Comparison of ENCODE assay signal across 7 mouse cellular contexts in the genomic region with DNA sequence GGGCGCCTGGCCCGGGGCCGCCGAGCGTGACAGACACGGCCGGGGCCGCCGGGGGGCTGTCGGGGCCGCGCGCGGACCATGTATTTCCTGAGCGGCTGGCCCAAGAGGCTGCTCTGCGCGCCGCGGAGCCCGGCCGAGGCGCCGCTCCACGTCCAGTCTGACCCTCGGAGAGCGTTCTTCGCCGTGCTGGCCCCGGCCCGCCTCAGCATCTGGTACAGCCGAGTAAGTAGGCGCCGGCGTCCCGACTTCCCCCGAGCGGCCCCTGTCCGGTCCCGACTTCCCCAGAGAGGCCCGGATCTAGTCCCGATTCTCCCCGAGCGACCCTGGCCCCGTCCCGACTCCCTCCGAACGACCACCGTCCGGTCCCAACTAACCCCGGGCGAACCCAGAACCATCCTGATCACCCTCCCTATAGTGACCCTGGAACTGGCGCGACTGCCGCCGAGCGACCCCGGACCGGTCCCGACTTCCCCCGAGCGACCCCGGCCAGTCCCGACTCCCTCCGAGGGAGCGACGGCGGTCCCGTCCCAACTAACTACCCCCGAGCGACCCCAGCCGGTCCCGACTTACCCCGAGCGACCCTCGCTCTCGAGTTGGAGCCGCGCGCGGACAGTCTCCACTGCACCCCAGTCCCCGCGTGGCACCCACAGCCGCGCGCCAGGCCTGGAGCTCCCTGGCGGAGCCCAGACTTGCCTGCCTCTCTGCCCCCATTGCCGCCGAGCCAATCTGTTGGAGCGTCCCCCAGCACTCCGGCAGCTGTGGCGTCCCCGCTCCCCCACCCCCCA. TPM values are rescaled to one million over a fixed set of nuclear protein-coding genes. Genes with fewer than 3 reads are reported as not detected.
DNase-seq lines count a peak whose midpoint lies in the region; ATAC-seq and TF ChIP-seq lines count a peak whose summit lies in the region.

No protein-coding gene starts in this region.

- peak overlapping the region; percentile 92 to 95 for H3K4me3 ChIP-seq in ES-E14 (ENCODE audit: insufficient read depth in 1 of 2, low read depth in 1 of 2, low read length in 2 of 2, poor library complexity in 1 of 2, severe bottlenecking in 1 of 2)

- no peaks in the 10 kb centered on the region for H3K4me1 ChIP-seq in ES-E14 (ENCODE audit: control insufficient read depth in 2 of 2, insufficient read depth in 2 of 2, low read length in 2 of 2, poor library complexity in 1 of 2)

- H3K9ac ChIP-seq in ES-E14 (ENCODE audit: insufficient read depth, low read depth, low read length, poor library complexity, severe bottlenecking): peak overlapping the region; percentile 94

- H3K9me3 ChIP-seq in ES-E14 (ENCODE audit: control insufficient read depth, insufficient read depth, low read depth, low read length): no peaks in the 10 kb centered on the region

- no peak for DNase-seq in ES-E14 (ENCODE audit: low read depth, low spot score)
- DNase-seq in adrenal gland, postnatal 36 days: peak; percentile 60 to 76
- DNase-seq in heart, postnatal 10 days: peak; percentile 68 to 70
- peak; percentile 29 for DNase-seq in layer of hippocampus, adult 9-11 months
- DNase-seq in lung, postnatal 10 days: peak; percentile 61
- DNase-seq in right cerebral cortex, adult 18-20 months: peak; percentile 51

- in situ Hi-C loops in ES-E14 (cut with MboI; ENCODE audit: low sequenced_read_pairs in 2 of 2, unreplicated experiment in 2 of 2): no loop called here

- H3K36me3 ChIP-seq in ES-E14 (ENCODE audit: control insufficient read depth, insufficient read depth, low read length, poor library complexity, severe bottlenecking): no peaks in the 10 kb centered on the region

- intact Hi-C loops in heart, postnatal 10 days (cut with DNase I): loop anchor here (2.0 to 10.0 kb wide), 3 partner anchors 40 to 292 kb away; partner anchors contain the start of genes Jak2 and Ranbp6

- peak overlapping the region; percentile 20; the same call in 1 of the 2 replicates for H3K27ac ChIP-seq in ES-E14 (ENCODE audit: insufficient read depth, low read depth, low read length, poor library complexity, severe bottlenecking)

- 0 out of 2 replicates have a peak, but pooled peaks have one; percentile 36 for ATAC-seq in erythroblast, adult 5-6 weeks (replicated peaks; ENCODE audit: low FRiP score, poor library complexity, severe bottlenecking)

TF ChIP-seq in ES-E14, 5 proteins besides CTCF, POLR2A, EP300 and RAD21:
- TF ChIP-seq MAFK (IDR thresholded peaks at IDR 0.05; ENCODE audit: insufficient read depth, low read depth, low read length) (no peak), ZNF384 (IDR thresholded peaks at IDR 0.05; ENCODE audit: low read depth, low read length) (no peak), HCFC1 (IDR thresholded peaks at IDR 0.05; ENCODE audit: borderline replicate concordance, insufficient read depth, low read length) (no peak; the same call in 1 of the 2 replicates), CHD2 (IDR thresholded peaks at IDR 0.05; ENCODE audit: low read depth, low read length) (no peak), ZC3H11A (IDR thresholded peaks at IDR 0.05; ENCODE audit: borderline replicate concordance, low read depth, low read length) (no peak)

RNA-seq across cellular contexts. Expression of gene Ric1, which starts 0.6 kb away (rescaled TPM):
- 30.7 and 37.4 TPM in 2 replicates for total RNA-seq in ES-E14 (2012; rRNA removed)
- total RNA-seq in adrenal gland, postnatal 36 days (2021): 10 to 100 TPM; 32.5 to 33.9 TPM
- 1.7 and 6.1 TPM in 2 replicates for total RNA-seq in erythroblast, adult 5-6 weeks (2015; ENCODE audit: low replicate concordance)
- 4.6 and 4.7 TPM in 2 replicates for total RNA-seq in erythroblast, adult 5-6 weeks (2017; ENCODE audit: low replicate concordance)
- total RNA-seq in heart, postnatal 10 days (2021): 10 to 100 TPM; 32.8 to 36.3 TPM
